Mouse (Mus musculus): ENCODE measurements around the gene Ccdc13. TPM values are rescaled to one million over a fixed set of nuclear protein-coding genes. Genes with fewer than 3 reads are reported as not detected.

Ccdc13 gene
- total RNA-seq, 2 experiments from 2014 or later: 5.5 to 5.9 TPM

DNA sequence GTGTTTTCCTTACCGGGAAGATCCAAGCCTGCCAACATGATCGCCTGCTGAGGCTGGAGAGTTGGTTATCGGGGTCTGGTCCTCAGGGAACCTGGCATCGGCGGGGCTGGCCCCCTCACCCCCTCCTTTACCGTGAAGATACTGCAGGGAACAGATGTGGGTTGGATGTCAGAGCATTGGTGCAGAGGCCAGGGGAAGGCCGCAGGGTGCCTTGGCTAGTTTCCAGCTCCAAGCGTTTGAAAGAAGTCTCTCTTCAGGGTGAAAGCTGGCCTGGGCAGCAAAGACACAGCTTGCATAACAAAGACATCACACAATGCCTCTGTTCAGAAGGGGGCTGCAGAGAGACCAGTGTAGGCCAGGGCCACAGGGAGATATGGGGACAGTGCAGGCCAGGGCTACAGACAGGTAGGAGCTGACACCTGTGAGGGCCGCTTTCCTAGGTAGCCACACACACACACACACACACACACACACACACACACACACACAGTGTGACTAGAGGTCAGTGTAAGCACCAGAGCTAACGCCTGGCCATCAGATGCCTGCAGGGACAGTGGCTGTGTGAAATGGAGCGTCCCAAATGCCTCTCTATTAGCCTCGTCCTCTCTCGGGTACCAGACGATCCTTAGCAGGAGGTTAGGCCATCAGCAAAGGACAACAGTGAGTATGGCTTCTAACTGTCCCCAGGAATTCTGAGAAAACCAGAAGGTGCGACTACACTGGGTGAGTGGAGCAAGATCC lies 29.0 kb downstream of the Ccdc13 start:
- intact Hi-C loops (cut with DNase I): no loop called here

DNA sequence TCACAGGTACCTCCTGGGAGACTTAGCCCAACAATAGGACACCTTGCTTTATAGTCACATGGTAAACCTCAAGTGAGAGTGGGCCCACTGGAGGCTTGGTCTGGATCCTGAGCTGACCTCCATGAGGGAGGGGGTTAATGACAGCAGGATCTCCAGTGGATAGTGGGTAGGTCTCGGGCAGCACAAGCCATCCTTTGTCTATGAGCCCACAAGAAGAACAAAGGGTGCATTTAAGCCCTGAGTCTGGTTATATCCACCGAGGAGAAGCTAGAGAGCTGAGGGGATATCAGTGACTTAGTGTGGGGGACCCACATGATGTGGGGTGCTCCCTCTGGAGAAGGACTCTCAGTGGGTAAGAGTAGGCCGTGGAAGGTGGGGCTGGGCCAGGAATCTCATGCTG lies 30.8 kb downstream of the Ccdc13 start:
- intact Hi-C loops (cut with DNase I): no loop called here
- no peak for DNase-seq (ENCODE audit: low spot score in 2 of 2)

More for the DNA sequence above, 29.0 kb downstream of the Ccdc13 start:
- peak in 1 of 2 experiments; percentile 58 for DNase-seq (ENCODE audit: low spot score in 2 of 2)

DNA sequence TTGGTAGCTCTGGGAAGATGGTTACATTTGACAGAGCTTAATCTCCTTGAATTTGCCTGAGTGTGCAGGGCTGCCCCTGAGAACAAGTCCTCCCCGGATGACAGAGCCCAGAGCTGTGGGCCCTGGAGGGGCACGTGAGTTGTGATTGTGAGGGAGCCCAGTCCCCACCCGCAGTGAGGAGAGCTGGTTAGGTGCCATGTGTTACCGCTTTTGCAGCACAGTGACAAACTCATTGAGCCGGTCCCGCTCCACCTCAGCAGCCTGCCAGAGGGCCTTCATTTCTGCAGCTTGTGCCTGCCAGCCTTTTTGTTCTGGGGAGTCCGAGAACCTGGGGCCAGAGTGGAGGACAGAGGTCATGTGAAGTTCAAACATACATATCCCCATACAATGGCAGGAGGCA lies 31.3 kb downstream of the Ccdc13 start:
- intact Hi-C loops (cut with DNase I): no loop called here
- no peak for DNase-seq (ENCODE audit: low spot score in 2 of 2)

DNA sequence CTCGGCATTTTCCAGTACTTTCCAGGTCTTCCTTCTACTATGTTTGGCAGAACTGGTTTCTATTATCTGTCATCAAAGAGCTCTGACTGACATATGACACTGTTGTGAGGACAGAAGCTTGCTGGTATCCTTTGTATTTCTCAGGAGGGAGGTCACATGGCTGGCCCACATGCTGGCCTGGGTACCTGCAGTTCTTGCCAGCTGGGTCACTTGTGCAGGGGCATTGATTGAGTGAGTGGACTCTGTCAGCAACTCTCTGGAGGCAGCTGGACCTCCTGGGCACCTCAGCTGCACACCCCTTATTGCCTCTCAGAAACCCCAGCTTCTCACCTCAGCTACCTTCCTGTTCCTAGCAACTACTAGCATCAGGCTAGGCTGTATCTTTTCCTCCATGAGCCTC lies 31.7 kb downstream of the Ccdc13 start:
- no peak for DNase-seq (ENCODE audit: low spot score in 2 of 2)
- intact Hi-C loops (cut with DNase I): no loop called here

DNA sequence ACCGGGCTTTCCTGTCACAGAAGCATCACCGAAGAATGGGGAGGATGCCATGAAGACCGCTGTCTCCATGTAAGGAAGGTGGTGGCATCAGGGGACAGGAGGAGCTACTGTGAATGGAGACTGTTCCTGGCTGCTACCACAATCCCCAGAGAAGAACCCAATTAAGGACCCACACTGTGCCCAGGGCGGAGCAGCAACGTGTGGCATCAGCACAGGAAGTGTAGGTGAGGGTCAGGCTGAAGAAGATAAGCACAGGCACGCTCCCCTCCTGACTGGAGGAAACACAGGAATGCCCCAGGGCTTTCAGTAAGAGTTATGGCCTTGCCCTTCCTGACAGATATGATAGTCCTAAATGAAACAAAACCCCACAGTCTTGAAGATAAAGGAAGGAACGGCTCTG lies 36.5 kb downstream of the Ccdc13 start:
- DNase-seq (ENCODE audit: low spot score in 2 of 2): no peak
- intact Hi-C loops (cut with DNase I): no loop called here

DNA sequence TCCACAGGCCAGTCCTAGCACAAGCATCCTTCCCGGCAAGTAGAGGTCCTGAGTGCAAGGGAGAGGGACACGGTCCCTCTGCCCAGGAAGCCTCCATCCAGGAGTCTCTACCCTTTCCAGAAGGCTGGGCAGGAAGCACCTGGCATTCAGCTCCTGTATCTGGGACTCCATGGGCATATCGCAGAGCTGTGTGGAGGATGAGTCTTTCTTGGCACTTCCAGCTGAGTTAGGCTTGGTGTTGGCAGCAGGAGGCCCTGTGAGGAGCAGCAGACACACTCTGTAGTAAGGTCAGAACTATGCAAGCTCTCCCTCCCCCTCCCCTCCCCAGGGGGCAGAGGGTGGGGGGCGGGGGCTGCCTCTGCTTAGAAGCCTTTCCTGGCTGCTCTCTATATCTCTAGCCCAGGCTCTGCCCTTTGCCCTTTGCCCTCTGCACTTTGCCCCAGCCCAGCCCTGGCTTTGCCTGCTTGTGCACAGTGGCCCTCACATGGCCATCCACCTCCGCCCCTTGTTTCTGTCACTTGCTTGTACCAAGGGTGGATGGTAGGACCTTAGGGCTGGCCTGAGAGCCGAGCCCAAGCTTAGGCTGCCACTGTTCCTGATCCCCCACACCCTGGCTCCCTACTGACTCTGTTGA lies 40.3 kb downstream of the Ccdc13 start:
- intact Hi-C loops (cut with DNase I): no loop called here
- DNase-seq (ENCODE audit: low spot score in 2 of 2): no peak

DNA sequence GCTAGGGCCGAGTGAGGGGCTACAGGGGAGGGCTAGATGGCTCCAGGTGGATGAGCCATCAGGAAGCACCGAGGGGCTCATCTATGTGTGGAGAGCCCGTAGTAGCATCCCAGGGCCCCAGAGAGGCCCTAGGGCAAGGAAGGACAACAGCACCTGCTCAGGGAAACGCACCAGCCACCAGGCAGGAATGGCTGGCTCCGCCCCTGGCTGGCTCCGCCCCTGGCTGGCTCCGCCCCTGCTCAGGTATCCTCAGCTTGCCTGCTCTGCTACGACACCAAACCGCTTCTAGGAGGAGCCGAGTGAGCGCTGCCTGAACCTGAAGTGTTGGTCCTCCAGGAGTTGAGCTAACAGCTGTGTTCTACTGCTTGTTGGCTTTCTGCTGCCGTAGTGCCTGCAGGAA lies 41.5 kb downstream of the Ccdc13 start:
- DNase-seq (ENCODE audit: low spot score in 2 of 2): no peak
- intact Hi-C loops (cut with DNase I): no loop called here

DNA sequence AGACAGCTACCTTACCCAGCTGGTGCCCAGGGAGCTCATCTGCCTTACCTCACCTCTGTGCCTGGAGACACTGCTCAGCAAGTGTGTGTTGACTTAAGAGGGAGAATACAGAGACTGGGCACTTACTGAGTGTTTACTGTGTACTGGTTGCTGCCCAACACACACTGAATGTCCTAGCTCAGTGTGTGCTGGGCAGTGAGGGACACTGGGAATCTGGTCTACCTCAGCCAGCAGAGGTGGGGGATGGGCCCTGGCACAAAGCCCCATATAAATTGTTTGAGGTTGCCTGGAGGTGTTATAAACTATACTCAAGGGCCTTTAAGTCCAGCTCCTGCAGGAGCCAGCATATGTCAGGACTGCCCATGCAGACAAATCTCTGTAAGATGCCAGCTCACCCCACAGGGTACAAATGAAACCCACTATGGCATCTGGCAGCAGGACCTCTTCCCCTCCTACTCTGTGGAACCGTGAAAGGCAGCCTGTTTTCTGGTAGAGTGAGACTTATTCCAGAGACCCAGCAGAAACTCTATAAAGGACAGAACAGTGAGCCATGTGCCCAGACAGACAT lies 44.2 kb downstream of the Ccdc13 start:
- DNase-seq (ENCODE audit: low spot score in 2 of 2): no peak
- intact Hi-C loops (cut with DNase I): loop anchor here (5.0 kb wide), 1 partner anchor 37 kb away; no protein-coding TSS in a partner anchor

DNA sequence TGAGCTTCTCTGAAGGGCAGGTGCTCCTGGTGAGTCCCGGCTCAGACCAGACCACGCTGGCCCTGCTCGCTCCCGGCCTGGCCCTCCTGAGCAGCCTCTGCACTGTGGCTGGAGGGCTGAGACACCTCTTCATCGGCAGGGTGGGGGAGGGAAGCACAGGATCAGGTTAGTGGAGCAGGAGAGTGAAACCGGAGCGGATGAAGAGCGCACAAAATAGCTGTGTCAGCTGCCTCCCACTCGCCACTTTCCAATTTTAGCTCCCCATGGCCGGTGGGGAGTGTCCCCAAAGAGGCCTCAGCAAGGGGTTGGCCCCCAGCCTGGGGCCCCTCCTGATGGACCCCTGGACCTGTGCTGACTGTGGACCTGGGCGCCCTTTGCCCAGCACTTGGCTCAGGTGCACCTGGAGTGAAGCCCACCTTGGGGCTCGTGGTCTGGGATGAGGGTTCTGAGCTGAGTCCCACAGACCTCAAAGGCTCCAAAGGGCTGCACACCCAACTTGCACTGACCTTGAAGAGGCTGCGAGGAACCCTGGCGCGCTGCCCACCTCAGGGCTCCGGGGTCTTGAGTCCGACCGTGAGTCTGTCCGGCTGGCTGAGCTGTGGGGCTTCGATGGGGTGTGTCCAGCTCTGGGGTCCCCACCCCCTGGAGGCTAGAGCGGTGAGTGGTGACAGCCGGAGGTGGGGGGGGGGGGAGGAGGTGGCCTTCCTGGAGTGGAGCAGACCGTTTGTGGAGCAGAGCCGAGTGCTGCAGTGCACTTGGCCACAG lies 47.3 kb downstream of the Ccdc13 start, which contains the start of gene Hhatl:
Hhatl (minus strand) TSS at position 751 of the 765 bp plus-strand sequence.
- intact Hi-C loops (cut with DNase I): loop anchor here (5.0 kb wide), 1 partner anchor 40 kb away; no protein-coding TSS in a partner anchor
- no peak for DNase-seq (ENCODE audit: low spot score in 2 of 2)

DNA sequence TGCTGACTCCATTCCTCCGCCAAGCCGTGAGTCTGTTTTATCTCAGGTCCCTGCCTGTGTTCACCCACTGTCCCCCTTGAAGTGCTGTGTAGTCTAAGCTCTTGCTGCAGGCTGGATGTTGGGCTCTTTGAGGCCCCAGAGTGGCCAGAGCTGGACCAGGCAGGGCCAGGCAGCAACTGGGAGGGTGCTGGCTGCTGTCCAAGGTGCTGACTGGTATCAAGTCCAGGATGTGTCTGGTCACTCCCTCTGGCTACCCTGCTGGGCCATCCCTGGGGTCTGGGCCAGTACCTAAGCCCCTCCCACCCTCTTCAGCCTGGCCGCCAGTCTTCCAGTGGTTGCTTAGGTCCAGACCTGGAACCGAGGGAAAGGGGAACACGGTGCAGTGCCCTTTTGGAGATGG lies 48.1 kb downstream of the Ccdc13 start:
- intact Hi-C loops (cut with DNase I): loop anchor here (5.0 kb wide), 1 partner anchor 41 kb away; no protein-coding TSS in a partner anchor
- DNase-seq (ENCODE audit: low spot score in 2 of 2): no peak

DNA sequence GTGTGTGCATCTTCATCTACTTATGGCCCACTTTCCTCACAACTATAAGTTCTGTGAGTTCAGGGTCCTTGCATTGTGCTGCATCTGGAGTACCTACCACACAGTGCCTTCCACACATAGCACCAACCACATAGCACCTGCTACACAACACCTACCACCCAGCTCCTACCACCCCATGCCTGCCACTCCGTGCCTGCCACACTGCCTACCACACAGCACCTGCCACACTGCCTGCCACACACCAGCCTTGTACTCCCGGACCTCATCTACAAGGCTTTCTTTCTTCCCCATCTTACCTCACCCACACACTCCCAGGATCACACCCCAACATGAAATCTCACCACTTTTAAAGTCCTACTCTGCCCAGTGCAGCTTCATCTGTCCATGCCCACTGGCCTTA lies 52.9 kb downstream of the Ccdc13 start:
- no peak for DNase-seq (ENCODE audit: low spot score in 2 of 2)
- intact Hi-C loops (cut with DNase I): no loop called here

DNA sequence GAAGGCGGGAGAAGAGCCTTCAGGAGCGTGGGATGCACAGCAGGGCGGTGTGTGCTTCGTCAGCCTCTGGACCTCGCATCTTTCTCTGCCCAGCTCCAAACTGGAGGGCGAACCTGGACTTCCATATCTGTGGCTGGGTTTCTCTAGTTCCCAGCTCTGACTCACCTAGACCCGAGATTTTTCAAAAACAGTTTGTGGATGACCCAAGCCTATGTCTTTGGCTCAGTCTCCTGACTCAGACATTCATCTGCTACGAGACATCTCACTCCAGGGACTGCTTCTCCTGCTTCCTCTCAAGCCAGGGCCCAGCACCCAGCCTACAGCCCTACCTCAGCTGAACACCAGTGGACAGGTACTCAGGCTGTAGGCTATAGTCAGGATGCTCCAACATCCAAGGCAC lies 54.0 kb downstream of the Ccdc13 start:
- intact Hi-C loops (cut with DNase I): no loop called here
- no peak for DNase-seq (ENCODE audit: low spot score in 2 of 2)

DNA sequence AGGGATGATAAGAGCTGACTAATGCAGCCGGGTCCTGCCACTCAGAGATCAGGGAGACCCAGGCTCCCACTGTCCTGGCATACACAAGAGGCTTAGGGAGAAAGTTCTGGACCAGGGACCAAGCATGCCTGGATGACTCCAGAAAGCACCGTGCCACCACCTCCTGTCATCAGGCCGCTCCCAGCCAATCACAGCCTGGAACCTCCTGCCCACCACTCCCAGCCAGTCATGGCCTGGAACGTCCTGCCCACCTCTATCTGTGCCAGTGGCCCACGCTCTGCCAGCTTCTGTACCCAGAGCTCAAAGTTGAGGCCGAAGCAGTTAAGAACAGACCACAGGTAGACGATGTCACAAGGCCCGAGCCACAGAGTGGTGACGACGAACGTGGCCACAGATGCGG lies 54.5 kb downstream of the Ccdc13 start:
- intact Hi-C loops (cut with DNase I): no loop called here
- DNase-seq (ENCODE audit: low spot score in 2 of 2): no peak

DNA sequence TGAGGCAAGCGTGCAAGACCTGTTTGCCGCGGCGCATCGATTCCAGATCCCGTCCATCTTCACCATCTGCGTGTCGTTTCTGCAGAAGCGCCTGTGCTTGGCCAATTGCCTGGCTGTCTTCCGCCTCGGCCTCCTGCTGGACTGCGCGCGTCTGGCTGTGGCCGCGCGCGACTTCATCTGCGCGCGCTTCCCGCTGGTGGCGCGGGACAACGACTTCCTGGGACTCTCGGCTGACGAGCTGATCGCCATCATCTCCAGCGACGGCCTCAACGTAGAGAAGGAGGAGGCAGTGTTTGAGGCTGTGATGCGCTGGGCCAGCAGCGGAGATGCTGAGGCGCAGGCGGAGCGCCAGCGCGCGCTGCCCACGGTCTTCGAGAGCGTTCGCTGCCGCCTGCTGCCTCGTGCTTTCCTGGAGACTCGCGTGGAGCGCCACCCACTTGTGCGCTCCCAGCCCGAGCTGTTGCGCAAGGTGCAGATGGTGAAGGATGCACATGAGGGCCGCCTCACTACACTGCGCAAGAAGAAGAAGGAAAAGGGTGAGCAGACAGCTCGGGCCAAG lies 61.1 kb downstream of the Ccdc13 start:
- peak; percentile 84 to 88 for DNase-seq (ENCODE audit: low spot score in 2 of 2)
- intact Hi-C loops (cut with DNase I): no loop called here

DNA sequence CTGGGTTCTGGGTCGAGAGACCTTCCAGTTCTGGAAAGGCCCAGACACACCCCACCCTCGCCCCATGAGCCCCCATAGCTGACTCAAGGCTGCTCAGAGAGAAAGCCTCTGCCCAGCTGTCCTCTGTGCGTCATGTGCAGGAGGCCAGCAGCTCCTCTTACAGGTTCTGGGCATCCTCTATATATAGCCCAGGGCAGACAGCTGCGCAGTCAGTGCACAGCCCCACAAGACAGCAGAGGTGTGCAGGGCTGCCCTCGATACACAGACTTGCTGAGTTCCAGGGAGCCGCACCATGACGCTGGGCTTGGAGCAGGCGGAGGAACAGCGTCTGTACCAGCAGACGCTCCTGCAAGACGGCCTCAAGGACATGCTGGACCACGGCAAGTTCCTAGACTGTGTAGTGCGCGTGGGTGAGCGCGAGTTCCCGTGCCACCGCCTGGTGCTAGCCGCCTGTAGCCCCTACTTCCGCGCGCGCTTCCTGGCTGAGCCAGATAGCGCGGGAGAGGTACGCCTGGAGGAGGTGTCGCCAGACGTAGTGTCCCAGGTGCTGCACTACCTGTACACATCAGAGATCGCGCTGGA lies 61.7 kb downstream of the Ccdc13 start, which contains the start of gene Klhl40:
Klhl40 (plus strand) TSS at position 124 of the 582 bp plus-strand sequence.
- DNase-seq (ENCODE audit: low spot score in 2 of 2): peak; percentile 81 to 85
- intact Hi-C loops (cut with DNase I): no loop called here

DNA sequence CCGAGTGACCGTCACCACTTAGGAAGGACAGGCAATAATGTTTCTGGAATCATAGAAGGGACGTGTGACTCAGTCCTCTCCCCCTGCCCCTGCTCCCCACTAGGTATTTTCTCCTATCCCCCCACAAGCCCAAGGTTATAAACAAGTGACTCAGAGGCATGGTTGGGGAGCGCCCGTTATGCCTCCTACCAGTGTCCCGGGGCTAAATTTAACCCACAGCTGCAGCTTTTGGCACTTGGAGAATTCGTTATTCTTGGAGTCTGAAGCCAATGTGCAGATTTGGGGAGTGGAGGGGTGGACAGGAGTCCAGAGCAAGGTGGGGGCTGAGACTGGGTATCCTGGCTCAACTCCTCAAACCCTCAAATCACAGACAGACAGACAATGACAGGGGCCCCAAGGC lies 62.8 kb downstream of the Ccdc13 start:
- peak; percentile 61 to 70 for DNase-seq (ENCODE audit: low spot score in 2 of 2)
- intact Hi-C loops (cut with DNase I): no loop called here

DNA sequence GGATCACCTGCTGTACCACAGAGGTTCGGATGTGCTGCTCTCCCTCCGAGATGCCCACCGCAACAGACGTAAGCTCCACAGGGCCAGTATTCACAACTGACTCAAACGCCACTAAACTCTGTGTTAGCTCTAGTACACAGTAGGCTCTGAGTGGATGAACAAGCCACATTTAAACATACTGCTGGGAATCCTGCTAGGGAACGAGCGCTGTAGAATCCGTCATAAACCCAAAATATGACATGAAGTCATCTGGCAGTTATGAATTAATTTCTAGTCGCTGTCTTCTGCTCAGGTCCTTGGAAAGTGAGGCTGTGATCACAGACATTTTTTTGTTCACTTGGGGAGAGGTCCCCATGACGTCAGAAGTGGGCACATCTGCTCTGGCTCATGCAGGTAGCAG lies 63.3 kb downstream of the Ccdc13 start:
- intact Hi-C loops (cut with DNase I): no loop called here
- DNase-seq (ENCODE audit: low spot score in 2 of 2): no peak

DNA sequence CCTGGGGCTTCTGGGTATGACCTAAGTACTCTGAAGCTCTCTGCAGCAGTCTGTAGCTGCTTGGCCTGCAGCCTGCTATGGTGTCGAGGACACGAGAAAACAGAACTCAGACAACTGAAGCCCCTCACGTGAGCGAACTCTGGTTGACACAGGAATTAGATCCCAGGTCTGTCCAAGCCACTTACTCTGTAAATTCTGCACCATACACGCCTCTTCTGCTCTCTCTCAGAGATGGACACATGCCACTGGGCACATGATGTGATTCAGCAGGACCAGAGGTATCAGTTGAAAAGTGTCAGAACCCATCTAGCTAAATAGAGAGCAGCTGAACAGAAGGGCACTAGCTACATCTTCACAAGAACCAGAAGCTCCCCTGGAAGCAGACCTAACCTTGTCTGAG lies 66.8 kb downstream of the Ccdc13 start:
- DNase-seq (ENCODE audit: low spot score in 2 of 2): no peak
- intact Hi-C loops (cut with DNase I): no loop called here

DNA sequence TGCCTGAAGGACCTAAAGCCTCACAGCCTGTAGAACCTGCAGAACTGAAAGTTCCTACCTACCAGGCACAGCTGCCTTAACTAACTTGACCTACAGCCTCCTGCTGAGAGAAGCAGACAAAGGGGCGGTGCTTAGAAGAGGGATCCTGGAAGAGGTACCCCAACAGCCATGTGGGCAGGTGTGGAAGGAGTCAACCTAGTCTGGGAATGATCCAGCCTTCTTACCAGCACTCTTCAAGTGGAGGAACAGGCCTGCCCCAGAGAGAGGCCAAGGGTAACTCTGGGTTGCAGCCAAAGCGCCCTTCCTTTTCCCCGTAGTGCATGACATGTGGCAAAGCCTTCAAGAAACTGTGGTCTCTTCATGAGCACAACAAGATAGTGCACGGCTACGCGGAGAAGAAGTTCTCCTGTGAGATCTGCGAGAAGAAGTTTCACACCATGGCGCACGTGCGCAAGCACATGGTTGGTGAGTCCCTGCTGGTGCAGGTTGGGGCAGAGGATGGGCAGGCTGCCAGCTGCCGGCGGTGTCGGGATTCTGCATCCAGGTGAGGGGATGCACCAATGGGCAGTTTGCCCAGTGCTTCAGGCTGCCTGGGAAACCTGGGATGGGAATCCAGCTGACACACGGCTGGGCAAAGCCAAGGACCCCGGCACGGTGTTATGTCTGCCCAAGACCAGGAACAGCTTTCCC lies 74.0 kb downstream of the Ccdc13 start:
- DNase-seq (ENCODE audit: low spot score in 2 of 2): no peak
- intact Hi-C loops (cut with DNase I): no loop called here
